11 mouse cellular contexts compared by ENCODE assay signal in genomic region chr4:120892516-120892915, GRCm38 (mm10).
"Had no signal": no experiment of that assay in that cellular context is flagged by ENCODE, and none has a peak within 500 bp of the region (broad histone marks: within the 10 kb centered on the region; RNA-seq: fewer than 3 reads in every experiment).

No protein-coding gene starts in this region.

- DNase-seq: kidney, adult 8-10 months; layer of hippocampus, postnatal 36 days; lung, adult 18-20 months; right cerebral cortex, adult 18-20 months; right cerebral cortex, postnatal 25 days; thymus, postnatal 36 days had no signal

- H3K27ac ChIP-seq: limb, embryonic 12.5 days; liver, embryonic 14.5 days; midbrain, embryonic 12.5 days; neural tube, embryonic 13.5 days had no signal

- H3K4me3 ChIP-seq: limb, embryonic 12.5 days; midbrain, embryonic 12.5 days; neural tube, embryonic 13.5 days had no signal

- H3K27me3 ChIP-seq: neural tube, embryonic 13.5 days had no signal

- ATAC-seq: midbrain, embryonic 16.5 days had no signal

- H3K4me2 ChIP-seq: limb, embryonic 12.5 days; midbrain, embryonic 12.5 days; neural tube, embryonic 13.5 days had no signal

- H3K9ac ChIP-seq: limb, embryonic 12.5 days; liver, embryonic 14.5 days; midbrain, embryonic 12.5 days; neural tube, embryonic 13.5 days had no signal

- H3K36me3 ChIP-seq: limb, embryonic 12.5 days; midbrain, embryonic 12.5 days; neural tube, embryonic 13.5 days had no signal

- H3K9me3 ChIP-seq: limb, embryonic 12.5 days; midbrain, embryonic 12.5 days; neural tube, embryonic 13.5 days had no signal
